Mouse (Mus musculus): ENCODE results near the gene Fzr1. TPM values are rescaled to one million over a fixed set of nuclear protein-coding genes. Genes with fewer than 3 reads are reported as not detected.

Fzr1 gene
- polyA plus RNA-seq, 1 experiment, result 81.5 TPM

DNA sequence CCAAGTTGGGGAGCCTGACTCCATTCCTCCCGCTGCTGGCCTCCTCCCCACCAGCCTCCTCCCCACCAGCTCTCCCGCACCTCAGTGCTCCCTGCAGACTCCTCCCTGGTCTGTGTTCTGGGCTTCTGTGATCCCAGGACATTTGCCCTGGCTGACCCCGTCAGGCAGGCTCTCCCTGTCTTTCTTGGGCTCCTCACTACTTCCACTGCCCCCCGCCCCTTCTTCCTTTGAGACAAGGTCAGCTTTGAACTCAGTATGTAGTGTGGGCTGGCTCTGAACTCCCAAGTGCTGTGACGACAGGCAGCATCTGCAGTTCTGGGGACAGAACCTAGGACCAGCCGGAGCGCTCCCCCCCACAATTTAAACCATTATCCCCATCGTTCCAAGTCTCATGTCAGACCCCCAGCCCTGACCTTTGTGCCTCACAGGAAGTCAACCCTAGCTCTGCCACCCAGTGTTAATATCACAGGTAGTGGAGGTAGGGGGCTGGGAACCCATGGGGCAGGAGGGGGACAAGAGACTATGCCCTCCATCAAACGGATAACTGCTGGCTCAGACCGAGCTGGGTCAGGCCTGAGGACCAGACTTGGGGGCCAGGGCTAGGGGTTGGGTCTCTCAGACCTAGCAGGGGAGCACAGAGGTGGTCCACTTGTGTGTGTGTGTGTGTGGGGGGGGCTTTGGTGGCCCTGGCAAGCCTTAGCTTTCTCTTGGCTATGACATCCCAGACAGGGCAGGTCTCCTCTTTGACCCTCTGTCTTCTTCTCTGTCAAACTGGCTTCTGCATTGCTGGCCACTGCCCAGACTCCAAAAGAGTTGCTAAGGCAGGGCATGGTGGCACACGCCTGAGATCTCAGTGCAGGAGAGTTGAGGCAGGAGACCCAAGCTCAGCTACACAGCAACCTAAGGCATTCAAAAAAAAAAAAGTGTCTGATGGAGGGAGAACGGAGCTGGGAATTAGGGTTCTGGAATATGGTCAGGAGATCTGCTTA, 39.2 kb upstream of the Fzr1 start:
- DNase-seq (ENCODE audit: low read depth, low spot score), result no peak
- WGBS, result 47% methylated on average over 12 of the region's 12 CpGs

GRCm38 (mm10) chr10:81416581-81417226, 38.4 kb upstream of the Fzr1 start:
- 4% methylated on average over 26 of the region's 26 CpGs for WGBS

GRCm38 (mm10) chr10:81415549-81416310, 37.4 kb upstream of the Fzr1 start:
- 46% methylated on average over 17 of the region's 17 CpGs for WGBS
- no peak for DNase-seq (ENCODE audit: low read depth, low spot score)

More at GRCm38 (mm10) chr10:81416581-81417226, 38.4 kb upstream of the Fzr1 start:
- no peak for DNase-seq (ENCODE audit: low read depth, low spot score)

DNA sequence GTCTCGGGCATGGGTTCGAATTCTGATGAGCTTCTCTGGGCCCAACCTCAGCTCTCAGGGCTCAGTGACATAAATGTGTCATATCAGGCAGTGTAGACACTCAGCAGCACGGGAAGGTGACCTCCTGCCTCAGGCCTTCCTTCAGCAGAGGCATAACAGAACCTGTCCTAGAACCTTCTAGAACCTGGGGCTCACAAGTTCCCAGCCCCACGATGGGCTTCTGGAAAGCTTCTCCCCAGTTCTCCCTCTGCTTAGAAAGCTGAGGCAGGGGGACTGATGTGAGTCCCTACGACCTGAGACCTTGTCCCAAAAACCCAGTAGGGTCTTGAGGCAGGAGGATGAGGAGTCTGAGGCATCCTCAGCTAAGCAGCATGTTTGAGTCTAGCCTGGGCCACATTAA, 36.8 kb upstream of the Fzr1 start:
- 45% methylated on average over 5 of the region's 5 CpGs for WGBS
- no peak for DNase-seq (ENCODE audit: low read depth, low spot score)

DNA sequence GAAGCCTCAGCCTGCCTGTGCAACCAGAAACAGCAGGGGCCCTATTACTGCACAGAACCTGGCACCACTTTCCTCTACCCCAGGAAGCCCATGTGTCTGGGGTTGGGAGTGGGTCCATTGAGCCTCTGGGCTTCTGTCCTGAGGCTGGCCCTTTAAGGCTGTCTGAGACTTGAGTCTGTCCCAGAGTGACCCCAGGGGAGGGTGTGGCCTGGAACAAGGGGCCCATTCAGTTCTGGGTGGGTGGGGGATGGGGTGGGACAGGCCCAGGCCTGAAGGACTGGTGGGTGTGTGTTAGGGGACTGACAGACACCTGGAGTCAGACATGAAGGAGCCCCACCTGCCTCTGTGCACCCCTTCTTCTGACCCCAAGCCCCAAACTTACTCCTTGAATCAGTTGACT, 36.4 kb upstream of the Fzr1 start:
- DNase-seq (ENCODE audit: low read depth, low spot score), result no peak

GRCm38 (mm10) chr10:81413310-81414261, 35.3 kb upstream of the Fzr1 start:
- DNase-seq (ENCODE audit: low read depth, low spot score), result no peak
- WGBS, result 17% methylated on average over 26 of the region's 26 CpGs

DNA sequence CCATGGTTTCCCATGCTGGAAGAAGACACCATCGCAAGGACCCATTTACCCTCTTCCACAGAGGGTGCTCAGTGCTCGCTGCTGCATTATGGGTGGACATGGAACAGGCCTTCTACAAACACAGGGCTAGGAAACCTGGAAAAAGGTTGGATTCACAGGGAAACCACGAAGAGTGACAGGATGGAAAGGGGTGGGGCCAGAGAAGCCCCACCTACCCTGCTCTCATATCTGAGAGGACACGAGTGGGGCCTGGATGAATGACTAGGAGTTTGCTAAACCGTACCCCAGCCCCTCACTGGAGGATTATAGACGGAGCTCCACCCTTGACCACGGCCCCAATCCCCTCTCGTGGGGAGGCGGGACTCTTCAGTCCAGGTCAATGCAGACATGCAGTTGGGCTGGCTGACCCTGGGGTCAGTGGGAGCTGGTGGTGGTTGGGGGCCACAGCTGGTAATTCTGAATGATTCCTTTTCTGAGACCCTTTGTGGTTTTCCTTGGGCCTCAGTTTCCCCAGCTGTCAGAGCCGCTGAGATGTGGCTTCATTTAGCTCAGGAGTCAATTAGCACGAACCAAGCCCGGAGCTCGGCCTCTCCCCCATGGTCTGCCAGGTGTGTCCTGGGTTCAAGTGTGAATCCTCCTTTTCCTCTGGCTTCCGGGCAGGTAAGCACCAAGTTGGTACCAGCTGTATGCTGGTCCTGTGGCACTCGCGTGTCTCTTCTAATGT, 34.4 kb upstream of the Fzr1 start:
- no peak for DNase-seq (ENCODE audit: low read depth, low spot score)
- 57% methylated on average over 16 of the region's 16 CpGs for WGBS

- 13% methylated on average over 18 of the region's 18 CpGs for WGBS
- DNase-seq (ENCODE audit: low read depth, low spot score), result no peak
Measured at GRCm38 (mm10) chr10:81411471-81412400, 33.4 kb upstream of the Fzr1 start.

- WGBS, result 31% methylated on average over 9 of the region's 9 CpGs
- no peak for DNase-seq (ENCODE audit: low read depth, low spot score)
Measured at GRCm38 (mm10) chr10:81410981-81411380, 32.7 kb upstream of the Fzr1 start.

DNA sequence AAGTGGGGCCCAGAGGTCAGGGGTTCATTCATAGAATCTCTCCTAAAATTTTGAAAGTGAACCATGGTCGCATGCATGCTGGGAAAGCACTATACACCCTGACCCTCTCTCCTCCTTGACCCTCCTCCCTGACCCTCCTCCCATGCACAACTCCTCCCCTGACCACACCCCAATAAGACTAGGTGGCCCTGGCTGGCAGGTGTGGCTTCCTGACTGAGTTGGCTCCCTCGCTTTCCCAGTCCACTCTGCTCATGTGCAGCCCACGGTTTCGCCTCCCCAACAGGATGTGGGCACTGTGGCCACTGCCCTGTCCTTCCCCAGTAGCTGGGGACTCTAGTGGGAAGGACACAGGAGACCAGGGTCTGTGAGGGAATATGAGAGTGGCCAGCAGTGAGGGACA, 32.0 kb upstream of the Fzr1 start:
- DNase-seq (ENCODE audit: low read depth, low spot score), result no peak

DNA sequence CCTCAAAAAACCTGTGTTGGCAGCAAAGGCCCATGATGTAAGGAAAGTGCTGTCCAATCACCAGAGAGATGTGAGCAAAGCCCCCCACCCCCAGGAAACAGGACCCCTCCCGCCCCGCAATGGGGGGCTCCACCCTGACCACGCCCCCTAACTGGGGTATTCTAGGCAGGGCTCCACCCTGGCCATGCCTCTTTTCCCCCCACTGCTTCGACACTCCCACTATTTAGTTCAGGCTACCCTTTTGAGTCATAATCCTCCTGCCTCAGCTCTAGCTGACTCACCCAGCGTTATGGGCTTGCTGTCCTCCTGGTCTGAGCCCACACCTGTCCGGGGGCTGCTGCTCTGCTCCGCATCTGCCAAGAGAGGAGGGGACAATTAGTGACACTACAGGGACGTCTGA, 31.0 kb upstream of the Fzr1 start:
- DNase-seq (ENCODE audit: low read depth, low spot score), result no peak
- 28% methylated on average over 8 of the region's 8 CpGs for WGBS

More for the DNA sequence above, 32.0 kb upstream of the Fzr1 start:
- 16% methylated on average over 4 of the region's 4 CpGs for WGBS

DNA sequence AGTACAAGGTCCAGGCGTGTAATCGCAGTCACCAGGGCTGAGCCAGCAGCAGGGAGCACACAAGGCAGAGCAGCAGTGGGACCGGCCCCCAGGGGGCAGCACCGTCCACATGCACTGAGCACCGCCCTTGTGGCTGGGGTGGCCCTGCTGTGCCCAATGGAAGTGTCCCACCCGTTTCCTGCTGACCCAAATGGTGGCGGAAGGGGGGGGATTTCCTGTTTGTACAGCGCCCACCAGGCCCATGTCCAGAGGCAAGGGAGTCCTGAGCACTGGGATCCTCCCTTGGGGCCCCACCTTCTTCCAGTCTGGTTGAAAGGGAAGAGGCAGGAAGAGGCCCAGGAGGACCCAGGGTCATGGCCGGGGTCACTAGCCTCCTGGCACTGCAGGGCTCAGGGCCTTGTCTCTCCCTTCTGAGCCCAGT, 30.6 kb upstream of the Fzr1 start:
- DNase-seq (ENCODE audit: low read depth, low spot score), result no peak
- WGBS, result 15% methylated on average over 9 of the region's 9 CpGs

- DNase-seq (ENCODE audit: low read depth, low spot score), result no peak
- WGBS, result 80% methylated on average over 13 of the region's 13 CpGs
Measured at GRCm38 (mm10) chr10:81408424-81408729, 30.1 kb upstream of the Fzr1 start.

- 37% methylated on average over 31 of the region's 31 CpGs for WGBS
- DNase-seq (ENCODE audit: low read depth, low spot score), result no peak
Measured at GRCm38 (mm10) chr10:81407539-81408423, 29.5 kb upstream of the Fzr1 start.

DNA sequence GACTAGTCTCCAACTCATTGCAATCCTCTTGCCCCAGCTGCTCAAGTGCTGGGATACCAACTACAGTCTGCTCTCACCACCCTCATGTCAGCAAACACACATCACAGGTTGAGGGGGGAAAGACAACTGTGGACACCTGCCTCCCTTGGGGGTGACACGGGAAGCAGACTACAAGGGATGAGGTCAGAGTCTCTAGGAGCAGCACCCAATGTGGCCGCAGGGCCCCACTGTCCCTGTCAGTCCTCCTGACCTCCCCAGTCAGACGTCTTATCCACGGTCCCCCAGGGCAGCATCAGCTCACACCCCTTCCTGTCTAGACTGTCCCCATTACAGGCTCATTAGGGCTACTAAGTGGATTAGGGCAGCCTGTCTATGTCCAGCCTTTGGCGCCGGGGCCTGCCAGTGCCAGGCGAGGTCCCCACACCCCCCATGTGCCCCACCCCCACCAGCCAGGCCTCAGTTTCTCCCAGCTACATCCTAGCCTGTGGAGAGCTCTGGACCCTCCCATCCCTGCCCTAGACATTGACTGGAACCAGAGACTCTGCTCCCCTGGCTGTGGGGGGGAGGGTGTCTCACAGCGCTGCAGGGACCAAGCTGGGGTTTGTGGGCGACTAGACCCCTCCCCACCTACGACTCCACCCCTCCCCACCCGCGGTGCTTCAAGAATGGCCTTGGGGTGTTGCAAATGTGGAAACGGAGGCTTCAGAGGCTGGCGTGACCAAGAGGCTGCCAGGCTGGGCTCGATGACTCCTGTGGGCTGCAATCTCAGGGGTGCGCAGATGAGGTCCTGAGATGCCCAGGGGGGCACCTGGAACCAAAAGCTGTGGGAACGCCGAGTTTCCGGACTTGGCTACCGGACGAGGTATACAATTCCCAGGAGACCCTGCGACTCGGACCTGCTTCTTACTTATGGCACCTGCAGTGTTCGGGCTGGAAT, 28.5 kb upstream of the Fzr1 start:
- no peak for DNase-seq (ENCODE audit: low read depth, low spot score)
- WGBS, result 74% methylated on average over 24 of the region's 24 CpGs

All from large intestine, adult 2 months (tissue).